Mouse (Mus musculus) brain, embryonic 18.5 days (tissue): Measurements from ENCODE around the gene Mybpc2.

Source experiments
- DNase-seq: peaks from one replicate; pipeline ENCODE4 v3.0.0-alpha.2; 2012; ENCODE audit warnings: low read depth, low spot score

Mybpc2 gene

DNA sequence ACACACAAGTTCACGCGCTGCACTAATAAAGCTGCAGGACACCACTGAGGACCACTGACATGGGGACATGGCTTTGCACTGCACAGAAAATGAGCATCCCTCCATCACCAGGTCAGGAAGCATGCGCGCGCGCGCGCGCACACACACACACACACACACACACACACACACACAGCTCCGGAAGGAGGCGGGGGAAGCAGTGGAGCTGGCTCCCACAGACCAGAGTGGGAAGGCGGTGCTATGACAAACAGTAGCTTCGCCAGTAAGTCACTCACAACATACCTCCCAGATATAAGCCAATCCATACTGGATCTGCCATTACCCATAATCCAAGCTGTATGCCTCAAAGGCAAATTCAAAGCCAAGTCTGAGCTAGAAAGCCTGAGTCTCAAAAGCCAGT, 22.6 kb upstream of the Mybpc2 start:
- DNase-seq, result no peak

DNA sequence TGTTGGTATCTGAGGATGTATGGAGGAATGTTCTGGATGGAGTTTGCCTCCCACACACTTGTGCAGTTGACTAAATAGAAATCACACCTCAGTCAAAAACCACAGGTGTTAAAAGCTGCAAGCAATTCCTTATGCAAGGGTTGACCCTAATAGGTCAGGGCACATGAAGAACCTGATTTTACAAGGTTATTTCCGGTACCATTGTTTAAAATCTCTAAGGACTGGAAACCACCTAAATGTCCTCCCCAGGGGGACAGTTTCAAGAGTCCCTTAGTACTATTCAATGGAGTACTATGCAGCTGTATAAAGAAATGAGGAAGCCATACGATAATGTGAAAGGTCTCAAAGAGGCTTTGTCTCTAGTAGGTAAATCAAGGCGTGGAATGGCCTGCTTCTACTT, 21.8 kb upstream of the Mybpc2 start:
- DNase-seq, result no peak

GRCm38 (mm10) chr7:44543071-44543470, 18.6 kb upstream of the Mybpc2 start:
- DNase-seq, result no peak

DNA sequence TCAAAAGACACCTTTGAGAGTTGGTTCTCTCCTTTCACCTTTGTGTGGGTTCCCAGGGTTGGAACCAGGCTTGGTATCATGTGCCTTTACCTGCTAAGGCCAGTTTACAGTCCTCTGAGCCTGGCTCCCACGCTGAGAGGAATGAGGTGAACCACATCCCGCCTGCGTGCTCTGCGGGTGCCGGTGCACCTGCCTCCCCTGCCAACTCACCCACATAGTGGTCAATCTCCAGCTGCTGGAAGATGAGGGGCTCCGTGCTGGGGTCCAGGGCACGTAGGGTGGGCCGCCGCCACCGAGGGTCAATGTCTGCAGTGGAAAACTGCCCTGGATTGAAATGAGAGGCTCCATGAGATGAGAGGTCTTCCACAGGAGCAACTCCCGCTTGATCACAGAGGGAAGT, 18.1 kb upstream of the Mybpc2 start:
- no peak for DNase-seq

DNA sequence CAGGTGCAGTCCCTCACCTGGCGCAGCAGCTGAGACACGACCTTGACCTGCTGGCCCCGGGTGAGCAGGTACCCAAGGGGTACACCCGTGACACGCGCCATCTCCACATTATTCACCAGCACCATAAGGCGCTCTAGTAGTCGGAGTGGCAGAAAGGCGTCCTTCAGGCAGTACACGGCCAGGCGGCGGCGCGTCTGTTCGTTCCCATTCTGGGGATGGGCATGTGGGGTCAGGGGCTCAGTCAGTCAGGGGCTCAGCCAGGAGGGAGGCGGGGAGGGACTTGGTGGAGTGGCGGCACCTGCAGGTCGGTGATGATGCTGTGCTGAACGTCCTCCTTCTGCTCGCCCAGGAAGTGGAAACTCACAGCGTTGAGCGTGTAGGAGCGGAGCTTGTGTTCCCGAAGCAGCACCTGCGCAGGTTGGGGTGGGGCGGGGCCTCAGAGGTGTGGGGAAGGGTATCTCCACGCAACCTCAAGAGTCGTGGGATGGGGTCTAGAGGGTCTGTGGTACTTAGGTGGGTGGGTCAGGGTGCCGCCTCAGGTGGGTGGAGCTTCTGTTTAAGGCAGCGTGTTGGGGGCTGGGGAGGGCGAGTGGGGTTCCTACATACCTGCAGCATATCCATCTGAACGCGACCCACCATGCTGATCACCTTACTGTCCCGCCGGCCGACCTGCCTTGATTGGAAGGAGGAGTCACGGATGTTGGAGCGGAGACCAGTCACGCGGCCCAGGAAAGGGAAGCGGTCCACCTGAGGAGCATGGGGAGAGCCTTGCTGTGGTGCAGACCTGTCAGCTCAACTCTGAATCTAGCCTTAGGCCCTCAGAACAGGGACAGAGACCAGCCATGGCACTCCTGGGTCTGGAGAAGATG, 14.5 kb upstream of the Mybpc2 start:
- DNase-seq, result no peak

GRCm38 (mm10) chr7:44537496-44537895, 13.0 kb upstream of the Mybpc2 start:
- DNase-seq, result no peak

DNA sequence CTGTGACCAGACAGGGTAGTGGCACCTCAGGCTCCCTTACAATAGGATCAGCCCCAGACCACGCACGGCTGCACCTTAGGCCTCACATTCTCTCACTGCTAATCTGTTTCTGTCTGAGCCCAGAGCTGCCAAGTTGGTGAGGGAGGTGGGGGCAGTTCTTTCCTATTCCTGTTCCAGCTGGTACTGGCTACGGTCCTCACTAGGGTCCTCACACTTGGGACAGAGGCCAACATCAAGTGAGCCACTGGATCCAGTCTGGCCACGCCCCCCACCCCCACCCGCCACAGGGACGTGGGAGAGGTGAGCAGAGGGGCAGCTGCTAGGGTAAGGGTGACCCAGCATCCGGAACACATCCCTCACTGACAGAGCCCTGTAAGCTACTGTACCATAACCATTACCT, 12.6 kb upstream of the Mybpc2 start:
- DNase-seq, result no peak

- DNase-seq, result no peak
Measured at GRCm38 (mm10) chr7:44536590-44536968, 12.1 kb upstream of the Mybpc2 start.

DNA sequence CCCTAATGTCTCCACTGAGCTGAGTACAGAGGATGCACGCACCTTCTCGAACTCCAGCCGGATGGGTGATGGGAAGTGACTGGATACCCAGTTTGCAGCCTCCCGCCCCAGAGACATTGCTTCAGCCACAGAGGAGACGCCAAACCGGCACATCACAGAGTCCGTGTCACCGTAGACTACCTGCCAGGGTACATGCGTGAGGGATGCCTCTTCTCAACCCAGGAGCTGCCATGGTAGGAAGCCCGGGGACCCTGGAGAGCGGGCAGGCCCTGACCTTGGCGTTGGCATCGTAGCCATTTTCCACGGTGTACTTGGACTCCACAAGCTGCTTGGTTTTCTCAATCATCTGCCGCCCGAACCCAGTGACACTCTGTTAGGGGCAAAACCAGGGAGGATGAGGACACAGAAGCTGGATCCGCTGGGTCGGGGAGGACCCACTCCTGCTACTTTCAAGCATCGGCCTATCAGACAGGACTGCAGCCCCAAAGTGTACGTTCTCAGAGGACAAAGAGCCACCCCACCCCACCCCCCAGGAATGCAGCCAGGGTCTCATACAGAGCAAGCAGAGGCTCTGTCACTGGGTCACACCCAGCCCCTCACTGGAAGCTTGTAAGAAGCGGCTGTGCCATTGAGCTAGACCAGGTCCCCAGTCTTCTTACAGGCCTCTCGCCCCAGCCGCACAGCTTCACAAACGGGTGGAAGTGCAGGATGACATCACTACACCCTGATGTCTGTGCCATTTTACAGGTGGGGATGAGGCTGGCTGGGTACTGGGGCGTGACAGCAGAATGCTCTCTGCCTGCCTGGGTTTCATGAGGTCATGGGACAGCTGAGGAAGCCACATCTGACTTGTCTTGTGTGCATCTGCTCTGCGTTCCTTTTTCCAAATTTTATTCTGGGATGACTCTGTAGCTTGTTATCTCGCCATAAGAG, 11.5 kb upstream of the Mybpc2 start:
- DNase-seq, result no peak

DNA sequence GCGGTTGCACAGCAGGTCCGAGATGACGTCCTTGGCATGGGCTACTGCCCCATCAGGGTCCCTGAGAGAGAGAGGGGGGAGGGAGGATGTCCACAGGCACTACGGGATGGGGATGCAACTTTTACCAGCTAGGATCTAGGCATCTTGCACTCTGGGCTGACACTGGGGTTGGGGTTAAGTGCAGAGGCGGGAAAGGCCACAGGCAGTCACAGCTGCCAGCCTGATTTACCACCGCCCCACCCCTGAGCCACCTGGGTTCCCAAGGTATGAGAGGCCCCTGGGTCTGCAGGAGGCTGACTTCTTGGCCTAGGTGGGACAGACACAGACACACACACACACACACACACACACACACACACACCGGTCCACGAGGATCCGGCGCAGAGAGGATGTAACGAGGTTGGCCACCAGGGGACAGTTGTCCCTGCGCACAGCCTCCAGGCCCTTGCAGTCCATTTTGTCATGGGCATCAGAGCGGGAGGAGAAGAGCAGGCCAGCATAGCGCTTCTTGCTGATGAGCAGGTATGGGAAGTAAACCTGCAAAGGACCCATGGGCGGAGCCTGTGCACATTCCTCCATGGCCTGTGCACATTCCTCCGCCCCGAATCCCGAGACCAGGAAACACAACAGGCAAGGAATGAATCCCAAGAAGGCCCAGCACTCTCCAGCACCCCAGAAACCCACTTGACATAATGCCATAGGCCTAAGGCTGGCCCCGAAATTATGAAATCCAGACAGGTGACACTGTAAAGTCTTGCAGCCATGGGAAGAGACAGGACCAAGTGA, 10.4 kb upstream of the Mybpc2 start:
- DNase-seq, result no peak

DNA sequence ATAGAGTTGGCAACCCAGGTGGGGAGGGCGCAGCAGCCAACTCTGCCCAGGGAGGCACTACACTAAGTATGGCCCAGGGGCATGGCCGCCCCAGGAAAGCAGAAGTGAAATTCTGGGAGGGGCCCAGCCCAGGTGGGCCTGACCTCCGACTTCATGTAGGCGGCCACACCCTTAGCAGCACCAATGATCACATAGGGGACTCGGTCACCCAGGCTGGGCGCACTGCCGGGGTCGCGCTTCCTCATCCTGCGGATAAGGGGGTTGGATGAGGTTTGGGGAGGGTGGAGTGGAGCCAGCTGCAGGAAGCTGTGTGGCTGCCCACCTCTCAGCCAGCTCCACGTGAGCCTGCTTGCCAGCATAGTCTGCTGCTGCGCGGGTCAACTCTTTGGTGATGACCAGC, 9.8 kb upstream of the Mybpc2 start:
- DNase-seq, result no peak

GRCm38 (mm10) chr7:44533746-44534045, 9.2 kb upstream of the Mybpc2 start:
- no peak for DNase-seq

DNA sequence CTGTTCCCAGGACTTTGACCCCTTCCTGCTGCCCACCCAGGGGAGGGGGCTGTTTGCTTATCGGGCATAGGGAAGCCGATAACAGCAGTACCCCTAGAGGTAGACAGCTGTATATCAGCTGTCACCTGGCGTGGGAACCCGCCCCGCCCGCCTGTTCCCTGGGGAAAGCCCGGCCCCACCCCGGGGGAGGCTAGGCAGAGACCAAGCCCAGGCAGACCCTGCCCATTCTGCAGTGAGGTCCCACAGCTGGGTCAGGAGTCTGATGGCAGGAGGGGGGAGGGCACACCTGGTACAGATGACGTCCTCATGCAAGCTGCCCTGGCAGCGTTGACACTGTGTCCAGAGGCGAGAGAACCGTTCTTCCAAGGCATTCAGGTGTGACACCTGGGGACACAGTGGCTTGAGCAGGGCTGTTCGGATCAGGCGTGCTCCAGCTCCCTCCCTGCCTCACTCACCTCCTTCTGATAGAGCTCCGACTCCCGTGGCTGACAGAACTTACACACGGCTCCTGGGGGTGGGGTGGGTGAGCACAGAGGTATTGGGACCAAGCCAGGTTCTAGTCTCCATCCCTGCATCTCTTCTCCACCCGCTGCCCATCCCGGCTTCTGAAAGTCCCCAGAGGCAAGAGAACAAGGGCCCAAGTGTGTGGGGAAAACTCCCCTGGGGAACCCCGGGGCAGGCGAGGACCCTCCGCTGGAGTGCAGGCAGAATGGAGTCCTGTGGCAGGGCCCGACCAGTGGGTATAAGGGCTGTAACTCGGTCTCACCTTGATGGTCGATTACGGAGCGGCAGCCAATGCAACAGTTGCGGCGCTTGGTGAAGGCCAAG, 8.7 kb upstream of the Mybpc2 start:
- DNase-seq, result no peak

DNA sequence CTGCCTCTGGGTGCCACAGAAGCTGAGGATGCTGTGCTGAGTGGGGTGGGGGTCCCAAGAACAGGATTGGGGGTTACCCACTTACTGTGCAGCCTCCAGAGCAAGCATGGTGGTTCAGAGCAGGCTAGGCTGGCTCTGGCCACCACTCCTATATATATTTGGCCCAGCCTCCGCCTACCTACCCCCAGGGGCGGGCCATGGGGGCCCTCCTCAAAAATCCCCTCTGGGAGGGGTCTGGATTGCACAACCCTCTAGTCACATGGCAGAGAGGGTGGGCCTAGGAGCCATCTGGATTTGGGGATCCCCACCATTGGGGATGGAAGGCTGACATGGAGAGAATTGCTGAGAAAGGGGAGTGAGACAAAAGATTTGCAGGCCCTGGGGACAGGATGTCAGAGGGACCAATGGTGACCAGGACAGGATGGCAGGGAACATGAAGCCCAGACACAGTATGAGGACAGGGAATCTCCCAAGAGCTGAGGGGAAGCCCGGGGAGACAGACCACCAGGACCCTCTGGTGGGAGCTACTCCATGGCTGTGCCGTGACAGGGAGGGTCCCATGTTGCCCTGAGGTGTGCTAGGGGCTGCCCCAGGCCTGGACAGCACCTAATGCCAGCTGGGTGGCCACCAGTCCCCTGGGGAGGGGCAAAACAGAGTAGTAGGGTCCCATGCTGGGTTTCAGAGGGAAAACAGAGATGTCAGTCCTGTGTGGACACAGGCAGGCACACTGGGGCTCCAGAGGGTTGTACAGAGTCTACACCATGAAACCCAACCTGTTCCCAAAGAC, 7.7 kb upstream of the Mybpc2 start, which contains the start of gene Spib:
Gene Spib (minus strand): TSS at position 126 of the 787 bp plus-strand sequence.
- no peak for DNase-seq

- no peak for DNase-seq
Measured at GRCm38 (mm10) chr7:44531207-44531606, 6.8 kb upstream of the Mybpc2 start.

- DNase-seq, result no peak
Measured at GRCm38 (mm10) chr7:44530507-44530906, 6.1 kb upstream of the Mybpc2 start.

DNA sequence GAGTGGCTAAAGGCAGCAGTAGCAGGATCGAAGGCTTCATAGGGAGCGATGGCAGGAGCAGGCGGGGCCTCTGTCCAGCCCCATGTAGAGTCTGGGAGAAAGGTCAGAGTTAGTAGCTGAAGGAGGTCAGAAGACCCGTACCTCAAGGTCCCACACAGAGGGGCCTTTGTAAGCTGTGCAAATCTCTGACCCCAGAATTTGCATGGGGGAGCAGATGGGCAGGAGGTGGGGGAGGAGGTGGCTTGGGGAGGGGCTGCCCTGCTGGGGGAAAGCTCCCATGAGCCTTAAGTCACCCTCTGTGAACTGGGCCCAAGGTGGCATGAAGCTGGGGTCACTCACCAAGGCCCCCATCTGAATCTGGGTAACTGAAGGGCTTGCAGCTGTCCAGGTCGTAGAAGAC, 5.1 kb upstream of the Mybpc2 start:
- DNase-seq, result no peak

DNA sequence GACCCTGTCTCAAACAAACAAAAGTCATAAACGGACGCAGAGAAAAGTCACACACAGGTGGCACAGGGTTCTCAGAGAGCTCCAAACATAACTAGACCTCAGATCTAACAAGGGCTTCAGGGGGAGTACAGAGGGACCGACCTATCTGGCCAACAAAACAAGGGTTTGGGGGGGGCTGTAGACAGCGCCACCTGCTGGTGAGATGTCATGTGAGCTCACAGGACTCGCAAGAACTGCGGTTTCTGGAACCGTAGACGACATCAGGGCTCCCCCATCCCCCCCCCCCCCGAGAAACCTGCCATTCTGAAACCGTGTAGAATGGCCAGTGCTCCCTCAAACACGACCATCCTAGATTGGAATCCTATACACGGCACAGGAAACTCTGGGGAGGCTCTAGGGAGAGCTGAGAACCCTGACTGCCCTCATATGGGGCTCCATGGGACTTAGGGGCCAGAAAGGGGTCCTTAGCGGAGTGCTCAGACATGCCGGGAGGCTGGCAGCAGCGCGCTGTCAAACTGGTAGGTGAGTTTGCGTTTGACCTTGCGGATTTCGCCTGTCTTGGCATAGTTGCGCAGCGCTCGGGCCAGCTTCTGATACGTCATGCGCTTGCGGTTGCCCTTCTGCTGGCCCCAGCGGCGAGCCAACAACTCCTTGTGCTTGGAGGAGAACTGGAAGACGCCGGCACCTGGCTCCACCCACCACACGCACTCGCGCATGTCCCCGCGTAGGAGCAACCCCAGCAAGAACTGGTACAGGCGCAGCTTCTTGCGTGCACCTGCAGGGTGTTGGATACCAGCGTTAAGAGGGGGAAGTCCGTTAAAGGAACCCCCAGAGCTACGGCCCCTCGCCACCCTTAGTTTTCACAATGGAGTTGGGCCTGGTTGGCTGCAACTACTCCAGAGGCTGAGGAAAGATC, 3.3 kb upstream of the Mybpc2 start:
- no peak for DNase-seq
